Mouse (Mus musculus) lung, postnatal 0 days (tissue): ENCODE results near the gene Apof. TPM values are rescaled to one million over a fixed set of nuclear protein-coding genes. Genes with fewer than 3 reads are reported as not detected.

Experiments
- ATAC-seq: fragments of 200-750 bp; cut with Nextera tagmentation; 2 replicates; pipeline ENCODE4 v1.8.0; 2017; ENCODE audit warnings: moderate library complexity
- DNase-seq: peaks from one replicate; pipeline ENCODE4 v3.0.0-alpha.2; 2016; ENCODE audit warnings: low spot score
- H3K27ac ChIP-seq: fragments of 300-500 bp; sonication (generic); 2 replicates; pipeline ENCODE4 v1.5.1; 2014; ENCODE audit warnings: antibody characterized with exemption, mild to moderate bottlenecking, low read length, mixed read lengths
- H3K27me3 ChIP-seq: fragments of 300-500 bp; sonication (generic); replicated peaks from 2 replicates; pipeline ENCODE4 v1.6.1; 2014; ENCODE audit warnings: low read length, mixed read lengths; ENCODE audit not compliant: insufficient read depth
- H3K36me3 ChIP-seq: fragments of 300-500 bp; sonication (generic); 2 replicates; pipeline ENCODE4 v1.6.1; 2014; ENCODE audit warnings: low read length, mixed read lengths; ENCODE audit not compliant: insufficient read depth
- H3K4me1 ChIP-seq: fragments of 300-500 bp; sonication (generic); 2 replicates; pipeline ENCODE4 v1.6.1; 2014; ENCODE audit warnings: antibody characterized with exemption, low read depth, low read length, mixed read lengths; ENCODE audit not compliant: insufficient read depth
- H3K4me2 ChIP-seq: fragments of 300-500 bp; sonication (generic); replicated peaks from 2 replicates; pipeline ENCODE4 v1.6.1; 2014; ENCODE audit warnings: low read depth, mild to moderate bottlenecking, low read length, moderate library complexity, mixed read lengths
- H3K4me3 ChIP-seq: fragments of 300-500 bp; sonication (generic); 2 replicates; pipeline ENCODE4 v1.5.1; 2014; ENCODE audit warnings: low read depth, low read length
- H3K9ac ChIP-seq: fragments of 300-500 bp; sonication (generic); replicated peaks from 2 replicates; pipeline ENCODE4 v1.6.1; 2014; ENCODE audit warnings: low read depth, mild to moderate bottlenecking
- H3K9me3 ChIP-seq: fragments of 300-500 bp; sonication (generic); 2 replicates; pipeline ENCODE4 v1.6.1; 2016; ENCODE audit warnings: low read length, mixed read lengths
- CTCF ChIP-seq: IDR thresholded peaks from 2 replicates; pipeline ENCODE4 v1.5.1; 2016; ENCODE audit warnings: antibody characterized with exemption, mild to moderate bottlenecking
- EP300 ChIP-seq: IDR thresholded peaks from 2 replicates; pipeline ENCODE4 v1.6.1; 2016; ENCODE audit warnings: antibody characterized with exemption, mild to moderate bottlenecking, control low read depth
- WGBS: fragments of 180-500 bp; shearing (Covaris S2); extraction: QIAGEN DNeasy Blood & Tissue Kit; methylation state at CpG from one replicate; pipeline ENCODE4 v1.1.7; 2014; 5-methylcytosine and 5-hydroxymethylcytosine counted together
- polyA plus RNA-seq: library from polyadenylated mRNA; unstranded; fragments of >200 nt; fragmentation: Nextera tagmentation; extraction: Ambion mirVana; gene quantifications from 2 replicates; pipeline ENCODE4 v1.2.1, GENCODE M21; 2015

The Apof gene
- polyA plus RNA-seq, 1 experiment from 2014 or later = not detected

DNA sequence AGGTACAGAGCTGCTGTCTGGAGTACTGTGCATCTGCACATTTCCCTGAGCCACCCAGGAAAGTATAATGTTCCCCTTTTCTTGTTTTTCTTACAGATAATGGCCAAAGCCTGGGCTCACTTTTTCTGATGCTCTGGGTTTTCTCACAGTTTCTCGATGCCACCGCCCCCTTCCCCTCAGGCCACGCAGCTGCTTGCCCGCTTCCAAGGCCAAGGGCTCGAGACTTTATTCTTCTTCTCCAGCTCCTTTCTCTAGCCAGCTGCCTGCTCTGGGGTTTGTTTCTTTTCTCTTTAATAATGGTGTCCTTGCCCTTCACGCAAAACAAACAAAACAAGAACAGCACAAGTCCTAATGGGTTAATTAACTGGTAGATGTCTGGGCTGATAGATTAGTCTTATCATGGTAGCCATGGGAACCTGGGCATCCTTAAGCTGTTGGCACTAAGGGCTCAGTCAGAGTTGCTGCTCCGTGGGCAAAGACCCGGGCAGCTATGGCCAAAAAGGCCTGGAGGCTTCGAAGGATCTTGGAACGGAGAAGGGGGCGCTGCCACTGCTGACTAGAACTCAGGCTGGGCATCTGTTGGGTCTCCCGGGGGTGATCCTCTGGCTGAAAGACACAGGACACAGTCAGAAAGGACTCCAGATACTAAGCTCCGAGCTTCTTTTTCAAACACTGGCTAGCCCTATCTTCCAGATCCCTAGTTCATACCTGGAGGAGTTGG lies 28.1 kb downstream of the Apof start:
- DNase-seq = no peak
- Histone ChIP-seq H3K4me2 (no peak overlapping the region), H3K9me3 (no peaks in the 10 kb centered on the region), H3K36me3 (peaks cover 13% of the 10 kb centered on the region), H3K4me3 (no peak overlapping the region), H3K27ac (no peak overlapping the region), H3K4me1 (peaks cover 6% of the 10 kb centered on the region; the same call in 1 of the 2 replicates), H3K27me3 (no peaks in the 10 kb centered on the region), H3K9ac (no peak overlapping the region)
- no peak for TF ChIP-seq CTCF
- no peak for TF ChIP-seq EP300
- 73% methylated on average over 13 of the region's 13 CpGs for WGBS
- ATAC-seq = no peak

DNA sequence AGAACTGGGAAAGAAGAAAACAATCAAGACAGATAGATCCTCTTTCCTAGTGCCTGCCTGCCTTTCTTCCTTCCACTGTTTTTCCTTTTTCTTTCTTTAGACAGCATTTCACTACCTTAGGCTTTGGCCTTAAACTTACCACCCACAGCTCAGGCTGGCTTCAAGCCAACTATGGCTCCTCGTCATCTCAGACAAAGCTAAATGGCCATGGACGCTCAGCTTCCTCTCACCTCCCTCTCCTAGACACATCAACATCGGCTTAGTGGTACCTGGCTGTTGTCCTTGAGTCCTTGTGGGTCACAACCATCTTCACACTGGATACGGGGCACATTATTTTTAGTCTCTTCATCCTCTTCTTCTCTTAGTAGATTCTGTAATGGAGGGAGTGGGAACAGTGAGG lies 28.8 kb downstream of the Apof start:
- Histone ChIP-seq H3K27ac (no peak overlapping the region), H3K4me1 (peaks cover 7% of the 10 kb centered on the region; the same call in 1 of the 2 replicates), H3K9me3 (no peaks in the 10 kb centered on the region), H3K4me3 (no peak overlapping the region), H3K4me2 (no peak overlapping the region), H3K36me3 (peaks cover 7% of the 10 kb centered on the region; the same call in 1 of the 2 replicates), H3K27me3 (no peaks in the 10 kb centered on the region), H3K9ac (no peak overlapping the region)
- DNase-seq (no peak), ATAC-seq (no peak; the same call in 1 of the 2 replicates)
- no peak for TF ChIP-seq EP300
- no peak for TF ChIP-seq CTCF
- WGBS = 51% methylated on average over 4 of the region's 4 CpGs

DNA sequence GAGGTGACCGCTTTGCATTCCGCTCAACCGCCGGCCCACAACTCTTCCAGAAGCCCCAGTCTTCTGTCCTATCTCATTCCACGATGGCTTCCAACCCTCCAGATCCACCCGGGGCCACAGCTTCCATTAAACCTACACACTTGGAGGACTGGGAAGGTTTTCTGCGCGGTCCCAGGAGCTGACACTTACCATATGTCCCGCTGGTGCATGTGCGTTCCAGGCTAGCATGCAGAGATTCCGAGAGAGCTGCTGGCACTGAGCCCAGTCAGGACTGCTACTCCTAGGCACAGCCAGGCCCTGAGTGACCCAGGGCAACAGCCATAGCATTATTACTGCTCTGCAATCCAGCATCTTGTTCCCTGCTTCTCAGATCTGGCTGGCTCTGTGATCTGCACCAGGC lies 29.2 kb downstream of the Apof start:
- peak; percentile 63 for DNase-seq
- H3K4me3 ChIP-seq = no peak overlapping the region
- no peaks in the 10 kb centered on the region for H3K9me3 ChIP-seq
- TF ChIP-seq EP300 = no peak
- ATAC-seq = peak; percentile 65
- H3K27me3 ChIP-seq = no peaks in the 10 kb centered on the region
- no peak overlapping the region for H3K4me2 ChIP-seq
- no peak overlapping the region for H3K9ac ChIP-seq
- 59% methylated on average over 11 of the region's 11 CpGs for WGBS
- peaks cover 3% of the 10 kb centered on the region; the same call in 1 of the 2 replicates for H3K36me3 ChIP-seq
- no peak overlapping the region for H3K27ac ChIP-seq
- peaks cover 11% of the 10 kb centered on the region for H3K4me1 ChIP-seq

DNA sequence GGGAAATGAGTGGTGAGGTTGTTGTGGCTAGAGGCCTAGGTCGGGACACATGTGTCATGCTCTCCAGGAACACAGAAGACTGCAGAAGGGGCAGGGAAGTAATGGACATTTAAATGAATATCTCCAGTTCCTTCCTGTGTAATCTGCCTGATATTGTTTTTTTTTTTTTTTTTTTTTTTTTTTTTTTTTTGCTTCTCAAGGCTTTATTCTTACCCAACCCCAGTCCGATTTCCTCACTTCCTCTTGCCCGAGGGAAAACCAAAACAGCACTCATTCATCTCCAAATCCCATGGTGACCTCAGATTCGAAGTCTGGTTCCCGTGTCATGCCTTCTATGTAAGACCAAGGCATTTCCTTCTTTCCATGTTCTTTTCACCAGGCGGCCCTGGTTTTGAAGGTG lies 29.8 kb downstream of the Apof start:
- WGBS = 54% methylated on average over 6 of the region's 6 CpGs
- H3K4me1 ChIP-seq = peaks cover 12% of the 10 kb centered on the region
- DNase-seq = peak; percentile 77
- ATAC-seq = no peak
- H3K36me3 ChIP-seq = no peaks in the 10 kb centered on the region
- TF ChIP-seq EP300 (no peak), CTCF (no peak)
- no peaks in the 10 kb centered on the region for H3K27me3 ChIP-seq
- no peak overlapping the region for H3K9ac ChIP-seq
- no peak overlapping the region for H3K4me3 ChIP-seq
- no peak overlapping the region for H3K27ac ChIP-seq
- H3K4me2 ChIP-seq = no peak overlapping the region
- no peaks in the 10 kb centered on the region for H3K9me3 ChIP-seq

DNA sequence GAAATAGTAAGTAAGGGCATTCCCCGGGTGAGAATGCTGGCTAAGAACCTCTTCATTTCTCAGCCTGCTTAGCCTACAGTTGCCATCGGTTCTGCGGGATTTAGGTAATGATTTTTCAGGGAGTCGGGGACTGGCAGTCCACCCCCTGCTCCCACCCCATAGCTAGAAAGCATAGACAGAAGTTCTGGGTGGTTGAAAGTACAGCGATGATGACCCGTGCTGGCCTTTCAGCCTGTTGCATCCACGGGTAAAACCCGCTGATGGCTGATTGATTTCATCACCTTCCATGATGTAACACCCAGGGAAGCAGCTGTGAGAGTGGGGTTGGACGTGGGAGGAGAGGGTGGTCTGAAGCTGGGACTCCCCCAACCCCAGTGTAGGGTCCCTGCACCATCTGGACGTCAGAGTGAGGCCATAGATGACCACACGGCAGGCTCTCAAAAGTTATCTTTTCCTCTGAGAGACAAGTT lies 30.3 kb downstream of the Apof start, which contains the start of gene Il23a:
Gene Il23a, minus strand, starts transcription at position 51 of the 470 bp plus-strand sequence.
- H3K9ac ChIP-seq = no peak within 1 kb of the TSS
- H3K27ac ChIP-seq = no peak within 1 kb of the TSS
- DNase-seq (no peak), ATAC-seq (no peak)
- 67% methylated on average over 11 of the region's 11 CpGs for WGBS
- no peaks in the 10 kb centered on the region for H3K36me3 ChIP-seq
- no peaks in the 10 kb centered on the region for H3K27me3 ChIP-seq
- H3K4me1 ChIP-seq = peaks cover 13% of the 10 kb centered on the region
- TF ChIP-seq CTCF = no peak
- TF ChIP-seq EP300 = no peak
- no peaks in the 10 kb centered on the region for H3K9me3 ChIP-seq
- no peak within 1 kb of the TSS for H3K4me3 ChIP-seq
- H3K4me2 ChIP-seq = no peak within 1 kb of the TSS

DNA sequence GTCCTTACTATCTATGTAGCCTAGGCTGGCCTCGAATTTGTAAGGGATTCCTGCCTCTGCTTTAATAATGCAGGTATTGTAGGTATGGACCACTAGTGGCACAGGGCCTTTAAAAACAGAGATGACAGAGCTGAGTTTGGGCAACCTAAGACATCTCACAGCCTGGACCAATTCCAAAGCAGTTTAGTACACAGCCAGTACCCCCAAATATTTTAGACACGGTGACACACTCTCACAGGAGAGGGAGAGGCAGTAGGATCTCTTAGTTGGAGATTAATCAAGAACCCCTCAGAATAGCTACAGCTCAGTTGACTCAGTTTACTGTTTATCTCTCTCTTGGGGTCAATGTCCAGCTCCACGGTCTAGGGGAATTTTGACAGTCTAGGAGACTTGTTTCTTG lies 33.9 kb downstream of the Apof start:
- ATAC-seq (no peak), DNase-seq (peak; percentile 29)
- no peaks in the 10 kb centered on the region for H3K9me3 ChIP-seq
- peak overlapping the region; percentile 48 for H3K4me3 ChIP-seq
- peak overlapping the region; percentile 61 for H3K9ac ChIP-seq
- H3K36me3 ChIP-seq = no peaks in the 10 kb centered on the region
- H3K27me3 ChIP-seq = no peaks in the 10 kb centered on the region
- H3K4me2 ChIP-seq = peak overlapping the region; percentile 71
- TF ChIP-seq CTCF (no peak), EP300 (no peak)
- H3K27ac ChIP-seq = peak overlapping the region; percentile 92
- 28% methylated on average over 3 of the region's 3 CpGs for WGBS
- H3K4me1 ChIP-seq = peaks cover 20% of the 10 kb centered on the region
